Mouse (Mus musculus): ENCODE results near the gene Rhno1.

The Rhno1 gene

DNA sequence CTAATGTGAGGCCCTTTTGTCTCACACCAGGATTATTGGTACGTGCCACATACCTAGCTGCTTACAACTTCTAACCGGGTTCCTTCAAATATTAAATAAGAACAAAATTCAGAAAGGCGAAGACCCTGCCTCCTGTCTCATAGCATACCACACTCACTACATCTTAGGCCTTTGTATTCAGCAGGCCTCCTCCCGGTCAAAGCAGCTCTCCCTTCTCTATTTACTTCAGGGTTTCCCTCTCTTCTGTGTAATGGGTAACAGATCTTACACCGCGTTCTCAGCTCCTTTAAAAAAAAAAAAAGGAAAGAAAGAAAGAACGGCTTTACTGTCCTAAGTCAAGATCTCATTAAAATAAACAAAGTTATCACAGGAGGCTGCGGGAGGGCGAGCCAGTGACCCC lies 810 bp downstream of the Rhno1 start:
- DNase-seq, result no peak

DNA sequence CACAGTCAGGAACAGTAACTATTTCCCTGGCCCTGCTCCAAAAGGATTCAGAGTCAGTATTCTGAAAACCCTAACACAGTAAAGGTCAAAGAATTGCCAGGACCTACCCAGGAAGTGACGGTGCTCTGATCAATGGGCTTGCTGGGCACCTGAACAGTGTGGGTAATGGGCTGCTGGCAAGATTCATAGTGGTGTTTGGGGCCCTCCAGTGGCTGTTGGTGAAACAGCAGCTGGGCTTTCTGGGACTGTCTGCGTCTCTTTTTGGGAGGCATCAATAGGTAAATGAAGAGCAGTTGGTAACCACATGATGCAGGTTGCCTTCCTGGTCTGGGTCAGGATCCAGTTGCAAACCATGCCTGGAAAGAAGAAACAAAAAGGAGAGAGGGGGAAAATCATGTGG lies 3.7 kb downstream of the Rhno1 start:
- DNase-seq, result peak; percentile 78

DNA sequence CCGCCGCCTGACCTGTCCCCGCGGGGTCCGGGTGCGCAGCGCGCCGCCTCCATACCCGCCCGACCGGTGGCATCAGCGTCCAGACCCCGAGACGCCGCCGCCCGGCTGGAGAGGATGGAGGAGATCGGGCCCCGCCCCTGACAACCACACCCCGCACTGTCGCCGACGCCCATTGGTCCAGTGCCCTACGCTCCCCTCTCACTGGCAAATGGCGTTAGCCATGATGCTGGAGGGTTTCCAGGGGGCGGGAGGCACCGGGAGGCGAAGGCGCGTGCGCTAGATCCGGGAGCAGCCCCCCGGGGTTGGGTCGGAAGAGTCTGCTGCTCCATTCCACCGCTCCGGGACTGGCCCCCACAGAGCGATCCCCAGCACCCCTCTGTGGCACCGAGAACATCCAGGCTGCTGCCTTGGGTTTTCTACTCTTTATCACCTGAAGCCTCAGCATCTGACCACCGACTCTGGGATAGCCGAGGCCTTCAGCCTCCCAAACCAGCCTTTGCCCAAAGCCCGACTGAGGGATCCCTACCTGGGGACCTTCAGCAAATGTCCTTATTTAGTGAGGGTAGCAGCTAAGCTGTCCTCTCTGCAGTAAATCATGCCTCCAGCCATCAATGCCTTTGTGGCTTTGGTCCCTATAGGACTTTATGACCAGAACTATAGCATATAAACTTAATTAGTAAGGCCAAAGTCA lies 6.8 kb downstream of the Rhno1 start, which contains the start of gene Tulp3:
Gene Tulp3, minus strand, starts transcription at position 126 of the 691 bp plus-strand sequence.
- DNase-seq, result peak; percentile 97

DNA sequence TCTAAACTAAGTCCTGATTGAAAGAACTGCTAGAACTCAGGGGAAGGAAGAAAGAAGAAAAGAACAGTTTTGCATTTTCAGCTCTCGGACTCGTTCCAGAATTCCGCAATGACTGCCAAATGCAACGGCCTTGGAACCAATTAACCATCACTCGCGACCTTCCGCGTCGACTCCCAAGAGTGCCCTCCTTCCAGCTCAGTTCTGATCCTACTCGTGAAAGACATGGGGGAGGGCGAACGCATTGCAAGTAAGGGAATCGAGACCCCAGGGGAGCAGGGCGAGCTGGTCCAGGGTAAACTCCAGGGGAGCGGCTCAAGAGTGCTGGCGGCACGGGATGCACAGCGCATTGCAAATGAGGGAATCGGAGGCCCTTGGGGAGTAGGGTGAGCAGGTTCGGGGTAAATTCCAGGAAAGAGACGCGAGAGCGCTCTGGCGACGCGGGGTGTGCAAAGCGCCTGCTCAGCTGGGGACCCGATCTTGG lies 7.5 kb downstream of the Rhno1 start:
- peak; percentile 69 for DNase-seq

DNA sequence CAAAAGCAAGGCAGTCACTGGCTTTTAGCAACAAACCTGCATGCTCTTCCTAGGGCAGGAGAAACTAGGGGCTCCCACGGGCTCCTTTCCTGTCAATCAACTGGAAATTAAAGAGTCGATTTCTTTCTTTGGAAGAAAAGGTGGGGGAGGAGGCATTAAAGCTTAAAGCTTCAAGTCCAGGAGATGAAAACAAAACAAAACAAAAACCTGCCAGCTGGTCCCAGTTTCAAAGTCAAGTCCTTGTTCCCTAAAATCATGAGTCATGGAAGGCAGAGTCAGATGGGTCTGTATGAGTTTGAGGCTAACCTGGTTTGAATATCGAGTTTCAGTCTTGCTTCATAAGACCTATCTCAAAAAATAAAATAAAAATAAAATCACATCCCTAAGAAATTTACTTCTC lies 8.6 kb downstream of the Rhno1 start:
- DNase-seq, result no peak

DNA sequence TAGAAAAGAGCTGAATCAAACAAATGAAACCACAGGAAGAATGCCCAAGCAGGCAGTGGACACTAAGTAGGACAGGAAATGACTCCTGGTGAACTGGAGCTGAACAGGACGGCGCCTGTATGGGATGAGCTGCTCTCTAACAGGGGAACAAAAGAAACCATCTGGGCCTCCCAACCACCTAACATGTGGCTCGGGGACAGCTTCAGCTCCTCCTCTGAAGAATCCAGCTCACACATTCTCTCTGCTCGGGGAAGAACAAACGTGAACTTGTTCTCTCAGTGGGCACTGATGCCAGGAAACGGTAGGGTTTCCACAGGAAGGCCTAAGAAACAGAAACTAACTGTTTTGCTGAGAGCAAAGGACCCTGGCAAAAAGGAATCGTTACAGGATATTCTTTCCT lies 13.0 kb downstream of the Rhno1 start:
- DNase-seq, result no peak

DNA sequence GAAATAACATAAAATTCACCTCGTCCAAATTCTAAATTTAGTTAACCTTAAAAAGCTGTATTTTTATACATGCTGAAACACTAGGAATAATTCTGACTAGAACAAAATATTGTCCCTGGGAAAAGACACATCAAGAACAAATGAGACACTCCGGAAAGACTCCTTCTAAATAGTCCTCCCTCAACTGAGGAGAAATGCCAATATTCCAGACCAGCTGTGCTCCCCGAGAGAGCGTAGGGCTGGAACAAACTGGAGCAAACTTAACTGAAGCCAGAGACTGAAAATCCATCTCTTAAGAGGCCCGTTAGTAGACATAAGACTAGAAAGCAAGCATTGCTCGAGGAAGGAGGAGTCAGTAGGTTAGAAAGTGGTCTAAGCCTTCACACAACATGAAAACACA lies 15.9 kb downstream of the Rhno1 start:
- DNase-seq, result no peak

DNA sequence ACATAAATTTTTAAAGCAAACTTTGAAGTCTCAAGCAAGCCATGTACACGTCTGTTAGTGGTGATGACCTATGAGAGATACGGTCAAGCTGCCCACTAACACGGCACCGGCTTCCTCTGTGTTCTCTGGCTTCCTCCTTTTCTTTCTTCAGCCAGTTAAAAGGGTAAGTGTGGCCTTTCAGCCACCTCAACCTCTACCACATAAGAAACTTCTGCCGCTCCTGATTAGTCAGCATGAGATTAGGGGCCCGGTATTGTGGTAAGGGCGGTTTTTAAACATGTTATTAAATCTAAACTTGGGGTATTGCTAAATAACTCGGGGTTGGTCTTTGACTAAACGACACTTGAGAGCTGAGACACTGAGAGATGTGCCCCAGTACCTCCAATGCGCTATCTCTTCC lies 17.1 kb downstream of the Rhno1 start:
- no peak for DNase-seq

DNA sequence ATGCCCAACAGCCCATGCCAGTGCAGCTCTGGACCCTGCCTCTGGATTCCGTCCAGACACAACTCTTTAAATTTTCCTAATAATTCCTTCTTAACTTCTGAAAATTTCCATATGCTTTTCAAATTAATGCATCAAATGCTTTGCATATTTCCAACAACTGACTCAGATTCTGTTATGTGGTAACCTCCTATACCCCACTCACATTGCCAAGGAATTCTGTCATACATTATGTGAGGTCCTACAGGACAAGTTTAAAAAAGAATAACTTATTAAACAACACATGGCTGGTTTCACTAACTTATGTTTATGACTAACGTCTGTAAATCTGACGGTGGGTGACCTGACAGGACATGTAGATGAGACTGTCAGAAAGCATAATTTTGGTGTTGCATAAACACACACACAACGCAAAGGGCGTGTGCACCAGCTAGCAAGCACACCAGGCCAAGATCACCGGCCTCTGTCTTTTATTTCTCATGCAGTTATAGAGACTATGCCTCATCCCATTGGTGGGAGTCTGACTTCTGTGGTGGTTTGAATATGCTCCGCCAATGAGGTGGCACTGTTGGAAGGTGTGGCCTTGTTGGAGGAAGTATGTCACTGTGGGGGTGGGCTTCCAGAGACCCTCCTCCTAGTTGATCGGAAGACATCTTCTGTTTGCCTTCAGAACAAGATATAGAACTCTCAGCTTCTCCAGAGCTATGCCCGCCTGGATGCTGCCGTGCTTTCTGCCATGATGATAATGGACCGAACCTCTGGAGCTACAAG lies 20.6 kb downstream of the Rhno1 start:
- DNase-seq, result no peak

DNA sequence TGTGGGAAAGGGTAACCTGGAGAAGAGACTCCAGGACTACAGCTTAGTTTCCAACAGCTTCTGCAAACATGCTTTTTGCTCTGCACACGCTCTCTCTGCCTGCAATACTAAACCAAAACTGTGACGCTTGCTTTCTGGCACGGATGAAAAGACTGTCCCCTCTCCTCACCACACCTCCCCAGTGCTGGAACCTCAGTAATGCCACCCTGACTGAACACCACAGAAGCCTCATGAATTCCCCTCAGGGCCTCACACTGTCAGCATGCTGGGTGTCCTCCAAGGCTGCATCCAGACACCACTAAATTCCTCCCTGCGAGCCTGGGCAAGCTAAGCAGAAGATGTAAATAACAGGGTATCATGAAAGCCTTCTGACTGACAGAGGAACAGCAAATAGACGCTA lies 23.8 kb downstream of the Rhno1 start:
- DNase-seq, result no peak

DNA sequence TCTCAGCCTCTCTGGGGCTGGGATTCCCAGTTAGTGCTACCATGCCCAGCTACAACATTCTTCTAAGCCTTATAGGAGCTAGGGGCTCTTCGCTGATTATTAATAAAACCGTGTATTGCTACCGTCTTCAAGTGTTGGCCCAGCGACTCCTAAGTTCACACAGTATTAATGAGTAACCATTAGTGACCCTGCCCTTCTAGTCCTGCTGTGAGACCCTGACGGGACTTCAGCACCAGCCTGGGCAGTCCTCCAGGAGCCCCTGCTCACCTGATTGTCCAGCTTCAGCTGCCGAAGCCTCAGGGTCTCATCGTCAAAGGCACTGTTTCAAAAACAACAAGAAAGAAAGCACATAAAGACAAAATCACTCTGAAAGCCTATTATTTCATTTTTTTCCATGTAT lies 25.2 kb downstream of the Rhno1 start:
- peak; percentile 67 for DNase-seq

DNA sequence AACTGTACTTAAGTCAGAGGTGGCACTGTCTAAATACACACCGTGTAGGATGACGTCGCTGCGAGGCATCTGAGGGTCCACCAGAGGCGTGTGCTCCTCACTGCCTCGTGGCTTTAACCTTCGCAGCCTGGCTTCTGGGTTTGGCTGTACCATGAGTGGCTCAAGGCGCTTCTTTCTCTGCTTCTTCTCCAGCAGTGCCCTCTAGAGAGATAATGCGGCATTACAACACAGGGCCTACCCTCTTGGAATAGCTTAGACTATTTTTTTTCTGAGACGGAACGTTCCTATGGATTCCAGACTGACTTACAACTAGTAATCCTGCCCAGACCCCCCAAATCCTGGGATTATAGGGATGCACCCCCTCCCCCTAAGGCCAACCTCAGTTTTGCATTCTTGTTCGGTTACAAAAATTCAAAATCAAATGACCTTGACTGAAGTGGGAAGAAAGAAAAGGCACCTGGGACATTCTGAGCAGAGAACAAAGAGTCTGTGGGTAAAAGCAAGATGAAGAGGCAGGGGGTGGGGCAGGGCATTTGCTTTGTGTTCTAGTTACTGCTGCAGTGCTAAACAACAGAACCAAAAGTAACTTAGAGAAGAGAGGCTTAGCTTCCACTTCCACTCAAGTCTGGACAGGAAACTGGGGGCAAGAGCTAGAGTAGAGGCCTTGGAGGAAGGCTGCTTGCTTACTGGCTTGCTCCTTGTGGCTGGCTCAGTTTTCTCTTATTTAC lies 28.1 kb downstream of the Rhno1 start:
- peak; percentile 71 for DNase-seq

DNA sequence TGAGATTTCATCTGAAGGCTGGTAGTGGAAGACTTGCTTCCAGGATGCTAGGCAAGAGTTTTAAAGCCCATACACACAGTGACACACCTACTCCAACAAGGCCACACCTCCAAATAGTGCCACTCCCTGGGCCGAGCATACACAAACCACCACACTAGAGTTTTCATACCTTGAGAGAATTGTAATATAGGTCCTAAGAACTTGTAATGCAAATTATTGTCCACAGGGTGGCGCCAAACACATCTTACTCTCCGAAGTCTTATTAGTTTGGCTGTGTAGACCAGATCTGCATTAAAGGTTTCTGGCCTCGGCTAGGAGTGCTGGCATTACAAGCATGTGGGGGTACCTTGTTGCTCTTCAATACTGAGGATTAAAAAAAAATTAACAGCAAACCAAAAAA lies 44.4 kb downstream of the Rhno1 start:
- peak; percentile 80 for DNase-seq

DNA sequence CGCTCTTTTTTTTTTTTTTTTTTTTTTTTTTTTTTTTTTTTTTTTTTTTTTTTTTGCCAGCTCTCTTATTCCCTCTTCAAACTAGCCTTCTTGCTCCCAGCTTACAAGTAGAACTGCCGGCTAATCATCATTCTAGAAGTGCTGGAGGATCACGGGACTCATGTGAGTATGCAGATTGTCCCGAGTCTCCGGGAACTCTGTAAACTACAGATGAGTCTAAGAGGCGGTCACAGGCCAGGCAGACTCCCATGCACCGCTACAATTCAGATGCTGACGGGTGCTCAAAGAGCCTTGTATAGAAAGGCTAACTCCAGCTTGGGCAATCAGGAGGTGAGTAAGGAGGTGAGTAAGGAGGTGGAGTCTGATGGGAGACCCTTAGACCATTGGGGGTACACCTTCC lies 47.1 kb downstream of the Rhno1 start:
- DNase-seq, result no peak

DNA sequence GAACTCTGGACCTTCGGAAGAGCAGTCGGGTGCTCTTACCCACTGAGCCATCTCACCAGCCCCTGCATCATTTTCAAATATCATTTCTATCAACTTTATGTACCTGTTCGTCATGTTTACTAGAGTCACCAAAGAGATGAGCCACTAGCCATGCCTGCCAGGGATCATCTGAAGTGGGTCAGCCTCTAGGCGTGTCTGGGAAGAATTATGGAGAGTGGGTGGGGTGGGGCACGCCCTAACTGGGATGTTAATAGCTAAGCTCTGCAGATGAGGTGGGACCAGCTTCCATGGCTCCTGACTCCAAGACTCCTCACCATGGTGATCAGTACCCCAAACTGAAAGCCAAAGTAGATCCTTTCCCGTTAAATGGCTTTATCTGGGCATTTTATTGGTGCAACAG lies 47.9 kb downstream of the Rhno1 start:
- no peak for DNase-seq

DNA sequence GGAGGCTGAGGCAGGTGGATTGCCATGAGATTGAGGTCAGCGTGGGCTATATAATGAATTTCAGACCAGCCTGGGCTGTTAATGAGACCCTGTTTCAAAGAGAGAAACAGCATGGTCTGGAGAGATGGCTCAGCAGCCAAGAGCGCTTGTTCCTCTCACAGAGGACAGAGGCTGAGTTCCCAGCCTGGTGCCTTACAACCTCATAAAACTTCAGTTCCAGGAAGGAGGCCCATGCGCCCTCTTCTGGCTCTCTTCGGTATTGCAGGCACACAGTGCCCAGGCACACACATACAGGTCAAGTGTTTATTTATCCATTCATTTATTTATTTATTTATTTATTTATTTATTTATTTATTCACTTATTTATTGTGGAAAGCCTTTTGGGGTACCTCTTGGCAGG lies 54.4 kb downstream of the Rhno1 start:
- peak; percentile 75 for DNase-seq
